Mouse (Mus musculus) neural tube, embryonic 14.5 days (tissue): ENCODE data around the gene Palld. TPM values are rescaled to one million over a fixed set of nuclear protein-coding genes. Genes with fewer than 3 reads are reported as not detected.

ENCODE experiments used
- ATAC-seq: fragments of 200-750 bp; cut with Nextera tagmentation; 2 replicates; pipeline ENCODE4 v1.8.0; 2017; ENCODE audit warnings: low read depth, mild to moderate bottlenecking, moderate TSS enrichment, moderate library complexity
- H3K27ac ChIP-seq: fragments of 300-500 bp; sonication (generic); 2 replicates; pipeline ENCODE4 v1.5.1; 2014; ENCODE audit warnings: low read depth, mild to moderate bottlenecking, control low read depth, low read length, moderate library complexity, mixed read lengths
- H3K27me3 ChIP-seq: fragments of 300-500 bp; sonication (generic); 2 replicates; pipeline ENCODE4 v1.6.1; 2014; ENCODE audit warnings: low read length; ENCODE audit not compliant: control insufficient read depth, insufficient read depth
- H3K36me3 ChIP-seq: fragments of 300-500 bp; sonication (generic); 2 replicates; pipeline ENCODE4 v1.6.1; 2014; ENCODE audit warnings: low read length, mixed read lengths; ENCODE audit not compliant: control insufficient read depth, insufficient read depth
- H3K4me1 ChIP-seq: fragments of 300-500 bp; sonication (generic); 2 replicates; pipeline ENCODE4 v1.6.1; 2014; ENCODE audit warnings: low read length; ENCODE audit not compliant: control insufficient read depth, insufficient read depth
- H3K4me2 ChIP-seq: fragments of 300-500 bp; sonication (generic); 2 replicates; pipeline ENCODE4 v1.6.1; 2014; ENCODE audit warnings: mild to moderate bottlenecking, low read depth, low read length, control low read depth
- H3K4me3 ChIP-seq: fragments of 300-500 bp; sonication (generic); 2 replicates; pipeline ENCODE4 v1.5.1; 2014; ENCODE audit warnings: low read depth, low read length, control low read depth, mixed read lengths
- H3K9ac ChIP-seq: fragments of 300-500 bp; sonication (generic); replicated peaks from 2 replicates; pipeline ENCODE4 v1.6.1; 2014; ENCODE audit warnings: low read depth, mild to moderate bottlenecking, control low read depth, low read length, mixed read lengths
- H3K9me3 ChIP-seq: fragments of 300-500 bp; sonication (generic); 2 replicates; pipeline ENCODE4 v1.6.1; 2016; ENCODE audit warnings: low read length; ENCODE audit not compliant: control insufficient read depth
- WGBS: fragments of 180-500 bp; shearing (Covaris S2); extraction: QIAGEN DNeasy Blood & Tissue Kit; methylation state at CpG from one replicate; pipeline ENCODE4 v1.1.7; 2014; 5-methylcytosine and 5-hydroxymethylcytosine counted together
- polyA plus RNA-seq: library from polyadenylated mRNA; unstranded; fragments of >200 nt; fragmentation: Nextera tagmentation; extraction: Ambion mirVana; gene quantifications from 2 replicates; pipeline ENCODE4 v1.2.1, GENCODE M21; 2014

The Palld gene
- polyA plus RNA-seq, 1 experiment from 2014 or later, result 11.1 TPM

DNA sequence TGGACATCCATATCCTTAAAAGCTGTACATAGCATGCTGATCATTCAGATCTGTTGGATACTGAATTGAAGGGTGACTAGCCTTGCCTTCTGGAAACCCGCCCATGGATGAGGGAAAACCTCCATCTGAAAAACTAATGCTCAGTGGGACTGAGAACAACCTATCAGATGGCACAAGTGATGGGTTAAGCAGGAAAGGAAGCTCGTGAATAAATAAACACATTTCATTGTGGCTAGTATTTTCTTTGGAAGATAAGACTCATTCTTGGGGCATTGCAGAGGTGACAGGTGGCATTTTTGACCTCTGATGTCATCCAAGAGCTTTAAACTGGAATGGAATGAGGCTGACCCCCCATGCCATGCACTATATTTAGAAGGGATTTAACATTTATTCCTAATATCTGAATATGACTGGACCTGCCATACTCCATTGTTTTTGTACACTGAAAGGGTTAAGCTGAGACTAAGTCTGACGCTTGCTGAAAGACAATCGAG is 128.8 kb downstream of the Palld start:
- 77% methylated on average over 4 of the region's 4 CpGs for WGBS
- H3K27ac ChIP-seq, result no peak overlapping the region
- no peak overlapping the region for H3K4me3 ChIP-seq
- H3K9me3 ChIP-seq, result no peaks in the 10 kb centered on the region
- no peaks in the 10 kb centered on the region for H3K4me1 ChIP-seq
- no peak overlapping the region for H3K4me2 ChIP-seq
- ATAC-seq, result no peak
- H3K36me3 ChIP-seq, result no peaks in the 10 kb centered on the region
- H3K27me3 ChIP-seq, result no peaks in the 10 kb centered on the region
- H3K9ac ChIP-seq, result no peak overlapping the region

DNA sequence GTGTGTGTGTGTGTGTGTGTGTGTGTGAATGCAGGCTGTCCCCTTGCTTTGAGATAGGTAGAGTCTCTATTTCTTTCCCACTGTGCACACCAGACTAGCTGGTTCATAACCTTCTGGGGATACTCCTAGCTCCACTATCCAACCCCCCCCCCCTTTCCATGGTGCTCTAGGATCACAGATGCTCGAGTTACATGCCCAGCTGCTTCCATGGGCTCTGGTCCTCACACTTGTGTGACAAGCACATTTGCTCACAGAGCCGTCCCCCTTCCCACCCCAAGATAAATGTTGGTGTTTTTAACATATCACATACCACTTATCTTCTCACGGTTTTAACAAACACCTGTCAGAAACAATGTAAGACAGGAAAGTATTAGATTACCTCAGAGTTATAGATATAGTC is 131.2 kb downstream of the Palld start:
- Histone ChIP-seq H3K9ac (no peak overlapping the region), H3K27me3 (no peaks in the 10 kb centered on the region), H3K36me3 (no peaks in the 10 kb centered on the region), H3K27ac (no peak overlapping the region), H3K4me3 (no peak overlapping the region), H3K4me1 (no peaks in the 10 kb centered on the region), H3K9me3 (no peaks in the 10 kb centered on the region), H3K4me2 (no peak overlapping the region)
- 84% methylated on average over 3 of the region's 3 CpGs for WGBS
- no peak for ATAC-seq

DNA sequence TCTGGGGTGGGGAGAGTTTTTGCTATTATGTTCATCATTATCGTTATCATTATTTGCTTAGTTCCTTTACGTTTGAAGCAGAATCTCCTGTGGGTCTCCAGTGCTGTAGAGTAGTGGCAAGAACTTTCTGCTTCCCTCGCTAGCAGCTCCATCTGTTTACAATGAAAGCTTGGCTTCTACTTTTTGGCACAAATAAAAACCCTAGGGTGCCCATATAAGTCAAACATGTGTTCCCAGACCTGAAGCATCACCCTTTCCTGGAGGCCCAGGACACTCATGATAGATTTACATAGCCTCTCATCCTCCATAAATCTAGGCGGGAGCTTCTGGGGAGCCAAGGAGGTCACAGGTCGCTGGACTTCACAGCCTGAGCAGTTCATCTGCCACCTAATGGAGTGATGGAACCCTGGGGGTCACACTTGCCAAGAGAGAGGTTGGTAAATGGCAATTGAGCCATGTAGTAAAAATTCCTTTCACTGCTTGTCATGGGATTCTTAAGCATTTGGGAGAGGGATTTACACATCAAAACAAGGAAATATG is 133.1 kb downstream of the Palld start:
- ATAC-seq, result no peak
- Histone ChIP-seq H3K4me2 (no peak overlapping the region), H3K36me3 (no peaks in the 10 kb centered on the region), H3K4me1 (no peaks in the 10 kb centered on the region), H3K4me3 (no peak overlapping the region), H3K9me3 (no peaks in the 10 kb centered on the region), H3K9ac (no peak overlapping the region), H3K27ac (no peak overlapping the region), H3K27me3 (no peaks in the 10 kb centered on the region)
- 50% methylated on average over 5 of the region's 5 CpGs for WGBS

DNA sequence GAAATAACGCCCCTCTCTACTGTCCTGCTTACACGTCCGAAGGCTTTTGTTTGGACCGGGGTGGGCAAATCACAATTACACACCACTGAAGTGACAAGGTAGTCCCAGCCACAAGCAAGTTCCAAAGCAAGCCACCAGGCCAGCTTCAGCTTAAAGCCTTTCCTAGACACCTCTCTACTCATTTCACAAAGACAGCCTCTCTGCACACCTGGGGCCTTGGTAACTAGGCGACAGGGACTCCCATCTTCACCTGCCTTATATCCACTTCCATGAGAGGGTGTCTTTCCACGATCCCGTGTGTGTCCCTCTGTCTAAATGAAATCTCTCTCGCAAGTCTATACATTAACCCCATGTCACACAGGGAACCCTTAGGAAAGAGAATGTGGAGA is 142.3 kb downstream of the Palld start:
- no peak overlapping the region for H3K27ac ChIP-seq

DNA sequence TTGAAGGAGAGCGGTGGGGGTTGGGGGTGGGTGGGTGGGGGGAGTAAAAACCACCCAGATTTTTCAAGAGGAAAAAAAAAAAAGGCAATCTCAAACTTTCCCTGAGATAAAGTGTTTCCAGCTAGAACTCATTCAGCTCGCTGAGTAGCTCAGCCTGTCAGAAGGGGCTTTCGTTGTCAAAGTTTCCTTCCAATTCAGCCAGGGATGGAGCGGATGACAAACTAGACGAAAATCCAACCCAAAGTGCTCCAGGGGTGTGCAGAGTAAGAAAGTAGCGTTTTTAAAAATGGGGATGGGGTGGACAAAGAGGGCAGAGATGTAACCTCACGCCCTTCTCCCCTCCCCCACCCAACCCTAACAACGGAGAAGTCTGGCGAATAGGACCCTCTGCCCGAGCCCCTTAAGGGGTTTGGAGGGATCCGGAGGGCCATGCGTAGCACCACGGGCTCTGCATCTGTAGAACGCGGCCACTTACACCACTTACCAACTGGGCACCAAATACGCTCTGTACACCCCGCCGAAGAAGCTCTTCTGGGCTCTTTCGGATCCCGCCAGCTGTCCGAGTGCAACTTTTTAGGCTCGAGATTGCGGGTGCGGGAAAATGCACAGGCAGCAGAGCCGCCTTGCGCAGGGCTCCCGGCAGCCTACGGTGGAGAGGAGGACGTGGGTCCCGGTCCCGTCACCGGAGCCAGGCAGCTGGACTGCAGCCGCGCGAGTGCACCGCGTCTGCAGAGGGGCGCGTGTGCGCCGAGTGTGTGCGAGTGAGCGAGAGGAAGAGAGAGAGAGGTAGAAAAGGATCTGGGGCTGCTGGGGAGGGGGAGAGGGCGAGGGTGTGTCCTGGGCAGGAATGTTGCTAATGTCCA is 142.9 kb downstream of the Palld start:
- no peaks in the 10 kb centered on the region for H3K27me3 ChIP-seq
- peak overlapping the region; percentile 93 for H3K4me2 ChIP-seq
- under 1% methylated on average over 44 of the region's 44 CpGs for WGBS
- no peaks in the 10 kb centered on the region for H3K9me3 ChIP-seq
- H3K9ac ChIP-seq, result peak overlapping the region; percentile 50
- H3K4me1 ChIP-seq, result no peaks in the 10 kb centered on the region; the same call in none of the 2 replicates
- H3K36me3 ChIP-seq, result no peaks in the 10 kb centered on the region
- peak; percentile 86 for ATAC-seq
- H3K4me3 ChIP-seq, result peak overlapping the region; percentile 52
- H3K27ac ChIP-seq, result peak overlapping the region; percentile 40; the same call in 1 of the 2 replicates

More for the DNA sequence above, 142.3 kb downstream of the Palld start:
- peak overlapping the region; percentile 52 for H3K4me3 ChIP-seq
- H3K36me3 ChIP-seq, result no peaks in the 10 kb centered on the region
- H3K9me3 ChIP-seq, result no peaks in the 10 kb centered on the region
- 11% methylated on average over 8 of the region's 8 CpGs for WGBS
- no peaks in the 10 kb centered on the region for H3K27me3 ChIP-seq
- ATAC-seq, result peak; percentile 59; the same call in 1 of the 2 replicates
- peak overlapping the region; percentile 93 for H3K4me2 ChIP-seq
- H3K4me1 ChIP-seq, result no peaks in the 10 kb centered on the region; the same call in none of the 2 replicates
- H3K9ac ChIP-seq, result peak overlapping the region; percentile 50

DNA sequence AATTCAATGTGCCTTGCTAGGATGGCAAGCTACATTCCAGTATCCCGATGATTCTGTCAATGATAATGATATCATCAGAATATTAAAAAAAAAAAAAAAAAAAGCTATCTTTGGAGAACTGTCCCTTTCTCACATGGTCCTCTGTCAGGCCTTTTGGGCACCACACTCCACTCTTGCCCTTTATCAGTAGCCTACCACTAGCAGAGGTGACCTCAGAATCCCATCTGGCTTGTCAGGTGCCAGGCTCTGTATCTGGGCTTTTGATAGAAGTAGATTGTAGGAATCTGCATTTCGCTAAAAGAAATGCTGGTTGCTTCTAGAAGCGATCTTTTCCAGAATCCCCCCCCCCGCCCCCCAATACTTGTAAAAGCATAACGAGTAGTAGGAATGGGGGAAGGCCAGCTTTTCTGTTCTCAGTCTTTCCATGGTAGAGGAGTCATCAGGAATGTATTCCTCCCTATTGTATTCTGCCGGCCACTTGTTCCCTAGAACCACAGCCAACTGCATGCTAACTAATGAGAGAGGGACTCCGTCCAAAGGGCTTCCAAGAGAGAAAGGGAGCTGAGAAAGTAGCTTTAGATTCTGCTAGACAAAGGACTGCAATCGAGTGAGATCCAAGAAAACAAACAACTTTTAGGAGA is 143.7 kb downstream of the Palld start:
- Histone ChIP-seq H3K4me2 (peak overlapping the region; percentile 93), H3K36me3 (no peaks in the 10 kb centered on the region), H3K4me3 (no peak overlapping the region), H3K27ac (no peak overlapping the region), H3K9me3 (no peaks in the 10 kb centered on the region), H3K9ac (no peak overlapping the region; the same call in 1 of the 2 replicates), H3K27me3 (no peaks in the 10 kb centered on the region), H3K4me1 (no peaks in the 10 kb centered on the region; the same call in none of the 2 replicates)
- WGBS, result 18% methylated on average over 8 of the region's 8 CpGs
- ATAC-seq, result peak; percentile 35; the same call in 1 of the 2 replicates

DNA sequence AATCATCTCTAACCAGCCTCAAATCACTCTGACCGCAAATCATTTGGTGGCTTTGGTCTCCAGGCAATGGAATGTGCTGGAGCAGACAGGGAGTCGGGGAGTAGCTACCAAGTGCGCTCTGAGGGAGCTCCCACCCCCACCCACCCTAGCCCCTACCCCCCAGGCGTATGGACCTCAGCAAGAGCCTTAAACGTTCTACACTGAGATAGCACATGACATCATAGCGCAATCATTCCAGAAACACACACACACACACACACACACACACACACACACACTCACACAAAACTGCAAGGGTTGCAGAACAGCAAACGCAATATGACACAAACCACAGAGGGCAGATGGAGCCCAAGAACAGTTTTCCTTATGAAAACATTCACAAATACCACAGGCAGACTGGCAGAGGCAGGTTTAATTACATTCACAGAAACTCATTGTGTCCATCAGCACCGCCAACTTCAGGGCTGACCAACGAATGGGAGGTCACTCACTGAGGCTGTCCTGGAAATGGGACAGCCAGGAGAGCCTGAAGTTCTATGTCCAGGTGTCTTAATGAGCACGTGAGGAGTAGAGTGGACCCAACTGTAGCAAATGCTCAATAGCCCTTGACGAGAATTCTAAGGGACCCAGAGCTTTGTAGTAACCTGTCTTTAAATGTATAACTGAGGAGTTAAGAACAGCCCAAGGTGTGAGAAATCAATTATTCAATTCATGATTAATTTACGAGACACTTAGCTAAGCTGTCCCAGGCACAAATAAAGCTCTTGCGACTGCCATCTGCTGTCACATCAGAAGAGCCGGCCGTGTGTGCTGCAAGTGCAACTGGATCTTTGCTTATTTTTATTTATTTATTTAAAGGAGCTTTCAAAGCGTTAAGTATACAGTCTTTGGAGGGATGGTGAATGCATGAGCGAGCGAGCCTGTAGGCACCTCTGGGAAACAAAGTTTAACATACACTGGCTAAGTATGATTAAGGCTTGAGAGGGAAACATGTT is 145.2 kb downstream of the Palld start:
- H3K36me3 ChIP-seq, result no peaks in the 10 kb centered on the region
- no peak overlapping the region for H3K27ac ChIP-seq
- H3K4me3 ChIP-seq, result no peak overlapping the region
- no peaks in the 10 kb centered on the region for H3K9me3 ChIP-seq
- H3K27me3 ChIP-seq, result no peaks in the 10 kb centered on the region
- no peak overlapping the region for H3K9ac ChIP-seq
- ATAC-seq, result peak; percentile 11; the same call in 1 of the 2 replicates
- peak overlapping the region; percentile 2; the same call in 1 of the 2 replicates for H3K4me2 ChIP-seq
- WGBS, result 38% methylated on average over 18 of the region's 18 CpGs
- H3K4me1 ChIP-seq, result no peaks in the 10 kb centered on the region; the same call in none of the 2 replicates

DNA sequence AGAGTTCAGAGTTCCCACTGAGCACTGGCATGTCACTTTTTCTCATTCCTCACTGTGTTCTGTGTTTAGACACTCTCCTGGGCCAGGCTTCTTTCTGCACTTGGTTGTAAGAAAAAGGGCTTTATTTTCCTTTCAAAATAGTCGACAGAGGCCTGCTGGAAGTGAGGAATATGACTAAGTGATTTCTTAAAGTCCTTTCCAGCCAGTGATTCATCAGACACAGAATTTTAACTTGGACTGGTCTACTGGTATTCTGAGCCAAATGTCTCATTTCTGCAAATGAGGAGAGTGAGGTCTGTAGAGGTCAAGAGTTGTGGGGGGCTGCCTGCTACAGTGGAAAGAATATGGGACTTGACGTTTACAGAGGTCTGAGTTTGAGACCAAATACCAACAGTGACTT is 147.3 kb downstream of the Palld start:
- no peak overlapping the region for H3K4me2 ChIP-seq

More for the DNA sequence above, 147.3 kb downstream of the Palld start:
- WGBS, result 89% methylated on average over 2 of the region's 2 CpGs
- no peak overlapping the region for H3K27ac ChIP-seq
- no peaks in the 10 kb centered on the region; the same call in none of the 2 replicates for H3K4me1 ChIP-seq
- ATAC-seq, result no peak
- no peak overlapping the region for H3K9ac ChIP-seq
- no peaks in the 10 kb centered on the region for H3K27me3 ChIP-seq
- no peaks in the 10 kb centered on the region for H3K36me3 ChIP-seq
- no peak overlapping the region for H3K4me3 ChIP-seq
- H3K9me3 ChIP-seq, result no peaks in the 10 kb centered on the region
